Mouse (Mus musculus): Measurements from ENCODE around the gene Gipc1.
A peak's percentile ranks its signal among the peaks of the same experiment; 100 is the strongest.

Gene Gipc1

GRCm38 (mm10) chr8:83649699-83650098 lies 2.8 kb upstream of the Gipc1 start:
- DNase-seq = no peak

- DNase-seq = peak; percentile 47
Measured at GRCm38 (mm10) chr8:83652744-83653661, 526 bp downstream of the Gipc1 start.

- DNase-seq = no peak
Measured at GRCm38 (mm10) chr8:83653662-83654017, 1.2 kb downstream of the Gipc1 start.

- no peak for DNase-seq
Measured at GRCm38 (mm10) chr8:83654725-83655124, 2.2 kb downstream of the Gipc1 start.

GRCm38 (mm10) chr8:83656043-83656442 lies 3.6 kb downstream of the Gipc1 start:
- no peak for DNase-seq

- peak; percentile 75 for DNase-seq
Measured at GRCm38 (mm10) chr8:83656484-83657246, 4.2 kb downstream of the Gipc1 start.

- no peak for DNase-seq
Measured at GRCm38 (mm10) chr8:83660545-83660944, 8.1 kb downstream of the Gipc1 start.

- DNase-seq = no peak
Measured at GRCm38 (mm10) chr8:83660995-83661680, 8.7 kb downstream of the Gipc1 start.

- DNase-seq = peak; percentile 90
Measured at GRCm38 (mm10) chr8:83662421-83662826, 9.9 kb downstream of the Gipc1 start.

- DNase-seq = no peak
Measured at GRCm38 (mm10) chr8:83664096-83664495, 11.6 kb downstream of the Gipc1 start.

- no peak for DNase-seq
Measured at GRCm38 (mm10) chr8:83664931-83665625, 12.6 kb downstream of the Gipc1 start.

- DNase-seq = no peak
Measured at GRCm38 (mm10) chr8:83665969-83666865, 13.7 kb downstream of the Gipc1 start, which contains the start of gene Ptger1. Ptger1 (plus strand) TSS chr8:83666678.

- no peak for DNase-seq
Measured at GRCm38 (mm10) chr8:83666866-83667234, 14.4 kb downstream of the Gipc1 start.

- DNase-seq = no peak
Measured at GRCm38 (mm10) chr8:83667526-83667925, 15.0 kb downstream of the Gipc1 start.

- peak; percentile 66 for DNase-seq
Measured at GRCm38 (mm10) chr8:83668010-83668916, 15.8 kb downstream of the Gipc1 start.

- DNase-seq = no peak
Measured at GRCm38 (mm10) chr8:83669013-83669412, 16.5 kb downstream of the Gipc1 start.

- DNase-seq = no peak
Measured at GRCm38 (mm10) chr8:83672936-83673335, 20.5 kb downstream of the Gipc1 start.

GRCm38 (mm10) chr8:83674497-83674896 lies 22.0 kb downstream of the Gipc1 start:
- DNase-seq = no peak

- DNase-seq = no peak
Measured at GRCm38 (mm10) chr8:83679866-83680265, 27.4 kb downstream of the Gipc1 start.

- no peak for DNase-seq
Measured at GRCm38 (mm10) chr8:83680603-83681002, 28.1 kb downstream of the Gipc1 start.
